Mouse (Mus musculus) midbrain, embryonic 10.5 days (tissue): ENCODE results near the gene Mtnr1a. TPM values are rescaled to one million over a fixed set of nuclear protein-coding genes. Genes with fewer than 3 reads are reported as not detected.
A peak's percentile ranks its signal among the peaks of the same experiment; 100 is the strongest.

Experiments
- DNase-seq: peaks from one replicate; pipeline ENCODE4 v3.0.0-alpha.2; 2017; ENCODE audit warnings: low spot score
- H3K27ac ChIP-seq: fragments of 300-500 bp; sonication (generic); replicated peaks from 2 replicates; pipeline ENCODE4 v1.5.1; 2016; ENCODE audit warnings: mild to moderate bottlenecking
- H3K27me3 ChIP-seq: fragments of 300-500 bp; sonication (generic); 2 replicates; pipeline ENCODE4 v1.6.1; 2016; ENCODE audit warnings: low read depth, mild to moderate bottlenecking; ENCODE audit not compliant: poor library complexity, severe bottlenecking
- H3K36me3 ChIP-seq: fragments of 300-500 bp; sonication (generic); 2 replicates; pipeline ENCODE4 v1.6.1; 2016; ENCODE audit warnings: mild to moderate bottlenecking, moderate library complexity
- H3K4me1 ChIP-seq: fragments of 300-500 bp; sonication (generic); 2 replicates; pipeline ENCODE4 v1.6.1; 2016
- H3K4me3 ChIP-seq: fragments of 300-500 bp; sonication (generic); 2 replicates; pipeline ENCODE4 v1.5.1; 2016; ENCODE audit warnings: mild to moderate bottlenecking, moderate library complexity
- H3K9me3 ChIP-seq: fragments of 300-500 bp; sonication (generic); replicated peaks from 2 replicates; pipeline ENCODE4 v1.6.1; 2016; ENCODE audit warnings: mild to moderate bottlenecking
- WGBS: fragments of 180-500 bp; shearing (Covaris S2); methylation state at CpG from one replicate; pipeline ENCODE4 v1.1.7; 2016; 5-methylcytosine and 5-hydroxymethylcytosine counted together
- polyA plus RNA-seq: library from polyadenylated mRNA; unstranded; fragments of >200 nt; fragmentation: Nextera tagmentation; extraction: Ambion mirVana; gene quantifications from 2 replicates; pipeline ENCODE4 v1.2.1, GENCODE M21; 2016

The Mtnr1a gene
- 0.36 and 0.43 TPM in 2 replicates for polyA plus RNA-seq

DNA sequence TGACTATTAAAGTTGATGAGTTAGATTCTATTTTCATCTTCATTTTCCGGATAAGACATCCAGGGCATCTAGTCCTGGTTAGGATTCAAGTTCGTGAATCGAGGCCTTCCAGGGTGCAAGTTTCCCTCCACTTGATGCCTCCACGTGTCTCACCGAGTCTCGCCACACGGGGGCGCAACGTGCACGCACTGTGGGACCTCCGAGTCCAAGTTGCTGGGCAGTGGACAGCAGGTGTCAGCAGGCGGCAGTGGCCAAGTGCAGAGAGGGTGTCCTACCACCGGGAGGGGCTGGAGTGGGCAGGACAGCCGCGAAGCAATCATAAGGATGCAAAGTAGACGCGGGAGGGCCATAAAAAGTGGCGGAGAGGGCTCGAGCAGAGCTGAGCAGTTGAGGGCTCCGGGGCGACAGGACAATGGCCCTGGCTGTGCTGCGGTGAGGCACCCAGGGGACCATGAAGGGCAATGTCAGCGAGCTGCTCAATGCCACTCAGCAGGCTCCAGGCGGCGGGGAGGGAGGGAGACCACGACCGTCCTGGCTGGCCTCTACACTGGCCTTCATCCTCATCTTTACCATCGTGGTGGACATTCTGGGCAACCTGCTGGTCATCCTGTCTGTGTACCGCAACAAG lies at the start of gene Mtnr1a:
Gene Mtnr1a (plus strand): TSS at position 379 of the 628 bp plus-strand sequence.
- peak within 1 kb of the TSS; percentile 69 for H3K27ac ChIP-seq
- 8% methylated on average over 29 of the region's 29 CpGs for WGBS
- DNase-seq = peak; percentile 93

DNA sequence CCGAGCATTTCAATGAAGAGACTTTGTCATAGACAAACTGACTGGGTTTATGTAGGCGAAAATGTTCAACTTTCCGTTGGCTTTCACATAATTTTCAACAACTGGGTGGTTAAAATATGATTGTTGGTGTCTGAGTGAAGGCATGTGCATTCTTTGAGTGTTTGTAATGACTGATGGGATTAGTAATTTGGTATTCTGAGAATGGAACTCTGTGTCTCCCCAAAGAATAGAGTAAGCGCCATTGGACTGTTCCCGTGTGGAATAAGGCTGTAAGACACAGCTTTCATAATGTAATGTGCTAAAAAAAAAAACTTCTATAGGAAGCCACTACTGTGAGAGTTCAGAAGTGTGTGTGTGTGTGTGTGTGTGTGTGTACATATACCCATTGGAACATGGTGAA lies 49.7 kb upstream of the Mtnr1a start:
- no peak for DNase-seq
- peaks cover 15% of the 10 kb centered on the region; the same call in 1 of the 2 replicates for H3K9me3 ChIP-seq
- peaks cover 99% of the 10 kb centered on the region for H3K36me3 ChIP-seq

More for the DNA sequence above, at the start of gene Mtnr1a:
- H3K4me1 ChIP-seq = peaks cover 20% of the 10 kb centered on the region
- no peaks in the 10 kb centered on the region for H3K9me3 ChIP-seq
- peak within 1 kb of the TSS; percentile 55 for H3K4me3 ChIP-seq
- H3K36me3 ChIP-seq = no peaks in the 10 kb centered on the region
- H3K27me3 ChIP-seq = peaks cover 6% of the 10 kb centered on the region

DNA sequence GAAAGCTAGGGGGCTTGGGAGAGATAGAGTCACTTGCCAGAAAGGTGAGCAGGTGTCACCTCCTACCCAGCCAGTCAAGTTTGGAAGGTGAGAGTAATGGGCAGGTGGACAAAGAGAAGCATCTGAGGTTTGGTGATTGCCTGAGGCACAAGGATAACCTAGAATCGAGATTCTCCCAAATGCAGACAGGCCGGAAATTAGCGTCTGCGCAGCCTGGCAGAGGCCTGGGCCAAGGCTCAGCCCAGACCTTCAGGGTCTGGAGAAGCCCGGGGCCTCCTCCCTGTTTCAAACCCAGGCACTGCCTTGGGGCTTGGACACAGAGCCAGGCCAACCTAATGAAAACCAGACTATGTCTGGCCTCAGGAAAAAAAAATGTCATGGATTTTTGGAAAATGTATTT lies 47.8 kb upstream of the Mtnr1a start:
- Histone ChIP-seq H3K27ac (no peak overlapping the region), H3K9me3 (peaks cover 25% of the 10 kb centered on the region; the same call in 1 of the 2 replicates), H3K36me3 (peaks cover 99% of the 10 kb centered on the region), H3K27me3 (no peaks in the 10 kb centered on the region), H3K4me3 (no peak overlapping the region), H3K4me1 (no peaks in the 10 kb centered on the region)
- no peak for DNase-seq
- 92% methylated on average over 5 of the region's 5 CpGs for WGBS

More for the DNA sequence above, 49.7 kb upstream of the Mtnr1a start:
- 84% methylated on average over 5 of the region's 5 CpGs for WGBS
- no peaks in the 10 kb centered on the region for H3K27me3 ChIP-seq
- no peak overlapping the region for H3K27ac ChIP-seq
- no peaks in the 10 kb centered on the region for H3K4me1 ChIP-seq
- no peak overlapping the region for H3K4me3 ChIP-seq

DNA sequence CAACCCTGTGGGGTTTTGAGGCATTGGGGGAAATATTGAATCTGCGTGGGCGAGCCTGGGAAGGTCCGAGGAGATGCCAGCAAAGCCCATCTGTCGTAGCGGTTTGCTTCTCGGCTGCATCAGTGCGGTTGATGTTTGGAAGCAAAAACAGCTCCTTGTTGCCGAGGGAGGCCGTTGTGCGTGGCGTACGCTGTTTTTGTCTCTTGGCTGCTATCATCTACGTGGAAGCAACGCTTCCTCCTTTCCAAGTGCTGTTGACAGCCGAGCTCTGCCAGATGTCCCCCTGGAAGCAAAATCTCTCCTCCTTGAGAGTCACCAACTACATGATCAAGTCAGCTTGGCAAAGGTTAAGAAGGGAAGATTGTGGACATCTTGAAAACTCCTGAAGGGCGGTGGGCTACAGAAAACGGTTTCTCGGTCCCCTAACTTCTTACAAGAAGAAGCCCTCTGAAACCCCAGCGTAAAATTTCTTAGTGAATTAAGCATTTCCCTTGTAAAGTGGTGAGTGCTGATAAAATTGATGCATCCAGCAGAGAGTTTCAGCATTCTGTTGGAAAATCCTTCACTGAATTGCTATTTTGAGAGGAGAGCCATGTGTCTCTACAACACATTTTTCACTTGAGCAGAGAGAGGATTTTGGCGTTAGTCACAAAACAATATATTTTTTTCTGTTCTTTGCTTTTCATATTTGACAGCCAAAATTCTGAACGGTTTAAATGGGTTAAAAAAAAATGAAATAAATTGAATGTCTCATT lies 46.8 kb upstream of the Mtnr1a start:
- DNase-seq = no peak

DNA sequence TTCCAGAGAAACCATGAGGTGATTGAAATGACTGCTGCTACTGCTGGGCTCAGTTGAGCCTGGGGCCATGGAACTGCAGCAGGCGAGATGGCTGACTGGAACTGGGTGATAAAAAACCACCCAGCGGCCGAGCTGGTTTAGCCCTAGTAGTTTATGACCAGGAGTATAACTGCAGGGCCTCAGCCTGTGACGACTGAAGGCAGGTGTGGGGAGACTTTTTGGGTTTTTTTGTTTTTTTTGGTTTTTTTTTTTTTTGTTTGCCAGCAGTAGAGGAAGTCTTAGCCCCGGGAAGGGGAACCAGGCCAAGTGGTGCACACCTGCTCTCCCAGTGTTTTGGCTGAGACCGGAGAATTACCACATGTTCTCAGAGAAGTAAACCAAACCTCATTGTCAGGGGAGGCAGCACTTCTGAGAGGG lies 40.8 kb upstream of the Mtnr1a start:
- no peak for DNase-seq
- Histone ChIP-seq H3K4me1 (no peaks in the 10 kb centered on the region), H3K4me3 (no peak overlapping the region), H3K27ac (no peak overlapping the region), H3K36me3 (peaks cover 98% of the 10 kb centered on the region), H3K9me3 (peaks cover 22% of the 10 kb centered on the region; the same call in 1 of the 2 replicates), H3K27me3 (no peaks in the 10 kb centered on the region)
- 90% methylated on average over 6 of the region's 6 CpGs for WGBS

More for the DNA sequence above, 46.8 kb upstream of the Mtnr1a start:
- 95% methylated on average over 21 of the region's 21 CpGs for WGBS
- Histone ChIP-seq H3K27me3 (no peaks in the 10 kb centered on the region), H3K27ac (no peak overlapping the region), H3K36me3 (peaks cover 99% of the 10 kb centered on the region), H3K9me3 (peaks cover 25% of the 10 kb centered on the region; the same call in 1 of the 2 replicates), H3K4me1 (no peaks in the 10 kb centered on the region), H3K4me3 (no peak overlapping the region)

DNA sequence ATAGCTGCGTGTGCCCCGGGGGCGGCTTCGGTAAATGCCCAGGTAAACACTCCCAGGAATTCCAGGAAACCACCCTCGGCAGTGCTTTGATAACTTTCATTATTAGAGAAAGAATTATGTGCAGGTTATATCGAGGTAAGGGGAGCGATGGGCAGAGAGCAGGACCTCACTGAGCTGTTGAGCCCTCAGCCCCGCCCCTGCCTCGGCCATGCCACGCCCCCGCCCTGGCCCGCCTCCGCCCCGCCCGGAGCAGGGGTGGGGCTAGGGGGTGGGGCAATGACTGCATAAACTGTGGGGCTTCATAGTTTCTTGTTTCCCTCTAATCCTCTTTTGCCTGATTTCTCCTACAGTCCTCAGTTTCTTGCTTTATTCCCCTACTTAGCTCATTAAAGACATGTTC lies 30.6 kb upstream of the Mtnr1a start:
- Histone ChIP-seq H3K27me3 (no peaks in the 10 kb centered on the region), H3K4me3 (no peak overlapping the region), H3K27ac (no peak overlapping the region), H3K4me1 (no peaks in the 10 kb centered on the region), H3K9me3 (no peaks in the 10 kb centered on the region), H3K36me3 (peaks cover 100% of the 10 kb centered on the region)
- DNase-seq = no peak
- 80% methylated on average over 15 of the region's 15 CpGs for WGBS

DNA sequence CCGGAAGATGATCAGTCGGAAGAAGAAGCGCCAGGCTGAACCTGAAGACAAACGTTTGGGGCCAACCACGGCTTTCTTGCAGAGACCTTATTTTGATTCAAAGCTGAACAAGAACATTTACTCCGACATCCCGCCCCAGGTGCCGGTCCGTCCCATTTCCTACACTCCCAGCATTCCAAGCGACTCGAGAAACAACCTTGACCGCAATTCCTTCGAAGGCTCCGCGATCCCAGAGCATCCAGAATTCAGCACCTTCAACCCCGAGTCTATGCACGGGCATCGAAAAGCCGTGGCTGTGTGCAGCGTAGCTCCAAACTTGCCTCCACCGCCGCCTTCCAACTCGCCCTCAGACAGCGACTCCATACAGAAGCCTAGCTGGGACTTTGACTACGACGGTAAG lies 24.8 kb upstream of the Mtnr1a start:
- H3K9me3 ChIP-seq = no peaks in the 10 kb centered on the region
- no peak for DNase-seq
- peaks cover 98% of the 10 kb centered on the region for H3K36me3 ChIP-seq
- no peaks in the 10 kb centered on the region for H3K4me1 ChIP-seq
- WGBS = 97% methylated on average over 26 of the region's 26 CpGs
- H3K27ac ChIP-seq = no peak overlapping the region
- no peaks in the 10 kb centered on the region for H3K27me3 ChIP-seq
- no peak overlapping the region for H3K4me3 ChIP-seq

DNA sequence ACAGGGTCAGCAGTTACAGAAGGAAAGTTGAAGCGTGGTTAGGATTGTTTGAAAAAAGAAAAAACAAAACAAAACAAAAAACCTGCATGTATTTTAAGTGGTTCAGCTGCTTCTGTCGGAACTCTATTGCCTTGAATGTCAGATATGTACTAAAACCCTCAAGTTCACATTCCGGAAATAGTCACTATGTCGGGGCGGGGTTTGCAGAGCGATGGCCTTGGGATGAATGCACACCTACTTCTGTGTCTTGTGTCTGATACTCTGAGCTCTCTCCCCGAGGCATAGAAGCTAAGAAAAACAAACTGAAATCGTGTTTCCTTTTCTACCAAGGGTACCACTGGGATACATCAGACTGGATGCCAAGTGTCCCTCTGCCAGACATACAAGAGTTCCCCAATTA lies 18.5 kb upstream of the Mtnr1a start:
- H3K27ac ChIP-seq = no peak overlapping the region
- no peaks in the 10 kb centered on the region for H3K27me3 ChIP-seq
- WGBS = 92% methylated on average over 8 of the region's 8 CpGs
- no peak for DNase-seq
- H3K4me3 ChIP-seq = no peak overlapping the region
- H3K9me3 ChIP-seq = peaks cover 10% of the 10 kb centered on the region; the same call in 1 of the 2 replicates
- H3K4me1 ChIP-seq = no peaks in the 10 kb centered on the region
- peaks cover 97% of the 10 kb centered on the region for H3K36me3 ChIP-seq

DNA sequence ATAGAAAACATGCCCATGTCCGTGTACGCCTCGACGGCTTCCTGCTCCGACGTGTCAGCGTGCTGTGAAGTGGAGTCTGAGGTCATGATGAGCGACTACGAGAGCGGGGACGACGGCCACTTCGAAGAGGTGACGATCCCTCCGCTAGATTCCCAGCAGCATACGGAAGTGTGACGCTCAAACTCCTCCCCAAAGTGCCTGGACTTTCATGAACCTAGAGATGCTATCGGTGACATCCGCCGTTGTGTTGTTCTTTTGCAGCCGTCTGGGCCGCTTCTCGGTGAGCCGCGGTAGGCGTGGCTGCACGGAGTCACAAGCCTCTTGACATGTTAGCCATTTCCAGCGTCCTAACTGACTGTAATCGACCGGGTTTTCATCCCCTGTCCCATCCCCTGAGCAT lies 17.7 kb upstream of the Mtnr1a start:
- Histone ChIP-seq H3K27ac (no peak overlapping the region), H3K4me3 (no peak overlapping the region), H3K27me3 (no peaks in the 10 kb centered on the region), H3K9me3 (peaks cover 14% of the 10 kb centered on the region; the same call in 1 of the 2 replicates), H3K36me3 (peaks cover 96% of the 10 kb centered on the region), H3K4me1 (no peaks in the 10 kb centered on the region)
- no peak for DNase-seq
- WGBS = 97% methylated on average over 30 of the region's 30 CpGs

DNA sequence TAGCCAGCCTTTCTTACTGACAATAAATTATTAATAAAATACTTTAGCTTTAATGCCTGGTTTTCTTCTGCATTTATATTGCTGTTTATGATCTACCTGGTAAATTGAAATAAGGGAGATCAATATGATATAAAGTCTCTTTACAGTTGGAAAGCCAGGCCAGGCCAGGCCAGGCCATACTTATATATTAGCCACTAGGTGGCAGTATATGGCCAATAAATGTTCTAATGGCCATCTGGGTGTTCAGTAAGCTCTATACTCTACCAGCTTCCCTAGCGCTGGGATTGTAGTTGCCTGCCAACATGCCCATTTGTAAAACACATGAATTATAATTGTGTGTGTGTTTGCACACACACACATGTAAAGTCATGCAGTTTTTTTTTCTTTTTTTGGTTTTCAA lies 16.7 kb upstream of the Mtnr1a start:
- no peaks in the 10 kb centered on the region for H3K27me3 ChIP-seq
- no peak for DNase-seq
- 83% methylated on average over 1 of the region's 1 CpGs for WGBS
- H3K4me1 ChIP-seq = no peaks in the 10 kb centered on the region
- H3K27ac ChIP-seq = no peak overlapping the region
- H3K4me3 ChIP-seq = no peak overlapping the region
- H3K36me3 ChIP-seq = peaks cover 87% of the 10 kb centered on the region
- peaks cover 14% of the 10 kb centered on the region; the same call in 1 of the 2 replicates for H3K9me3 ChIP-seq

DNA sequence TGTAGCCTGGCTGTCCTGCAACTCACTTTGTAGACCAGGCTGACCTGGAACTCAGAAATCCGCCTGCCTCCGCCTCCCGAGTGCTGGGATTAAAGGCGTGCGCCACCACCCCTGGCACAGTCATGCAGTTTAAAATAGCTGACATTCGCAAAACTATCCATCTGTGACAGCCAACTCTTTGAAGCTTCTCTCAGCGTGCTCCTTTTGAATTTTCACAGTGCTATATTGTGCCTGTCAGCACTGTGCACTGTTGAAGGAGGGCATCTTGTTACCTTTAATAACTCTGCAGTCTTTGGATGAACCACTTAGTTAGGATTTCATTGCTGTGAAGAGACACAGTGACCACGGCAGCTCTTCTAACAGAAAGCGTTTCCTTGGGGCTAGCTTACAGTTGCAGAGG lies 16.3 kb upstream of the Mtnr1a start:
- WGBS = 96% methylated on average over 9 of the region's 9 CpGs
- H3K36me3 ChIP-seq = peaks cover 83% of the 10 kb centered on the region

DNA sequence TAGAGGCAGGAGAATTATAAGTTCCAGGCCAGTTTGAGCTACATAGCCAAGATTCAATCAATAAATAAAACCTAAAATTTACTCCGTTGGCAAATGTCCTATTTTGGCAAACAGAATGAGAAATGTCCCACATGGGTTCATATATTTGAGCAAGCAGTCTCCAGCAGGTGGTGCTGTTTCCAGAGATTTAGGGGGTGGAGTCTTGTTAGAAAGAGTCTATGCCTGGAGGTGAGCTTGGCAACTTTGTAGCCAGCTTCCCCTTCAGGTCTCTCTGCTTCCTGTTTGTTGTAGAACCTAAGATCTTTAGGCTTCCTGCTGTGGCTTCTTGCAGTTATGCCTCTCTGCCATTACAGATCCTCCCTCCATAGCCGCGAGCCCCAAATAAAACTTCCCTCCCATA lies 13.4 kb upstream of the Mtnr1a start:
- WGBS = 96% methylated on average over 3 of the region's 3 CpGs
- Histone ChIP-seq H3K4me1 (no peaks in the 10 kb centered on the region), H3K27ac (no peak overlapping the region), H3K27me3 (no peaks in the 10 kb centered on the region), H3K9me3 (peaks cover 14% of the 10 kb centered on the region; the same call in 1 of the 2 replicates), H3K36me3 (peaks cover 61% of the 10 kb centered on the region), H3K4me3 (no peak overlapping the region)
- DNase-seq = no peak

More for the DNA sequence above, 16.3 kb upstream of the Mtnr1a start:
- Histone ChIP-seq H3K9me3 (peaks cover 14% of the 10 kb centered on the region; the same call in 1 of the 2 replicates), H3K27me3 (no peaks in the 10 kb centered on the region), H3K4me1 (no peaks in the 10 kb centered on the region), H3K27ac (no peak overlapping the region), H3K4me3 (no peak overlapping the region)
- DNase-seq = no peak

DNA sequence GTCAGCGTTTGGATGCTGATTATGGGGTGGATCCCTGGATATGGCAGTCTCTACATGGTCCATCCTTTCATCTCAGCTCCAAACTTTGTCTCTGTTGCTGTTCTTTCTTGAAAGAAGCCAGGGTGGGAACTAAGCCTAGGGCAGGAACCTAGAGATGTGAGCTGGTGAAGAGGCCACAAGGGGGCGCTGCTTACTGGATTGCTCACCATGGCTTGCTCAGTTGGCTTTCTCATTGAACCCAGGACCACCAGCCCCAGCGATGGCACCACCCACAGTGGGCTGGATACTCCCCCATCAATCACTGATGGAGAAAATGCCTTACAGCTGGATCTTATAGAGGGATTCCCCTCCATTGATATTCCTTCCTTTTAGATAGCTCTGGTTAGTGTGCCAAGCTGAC lies 12.1 kb upstream of the Mtnr1a start:
- Histone ChIP-seq H3K27me3 (no peaks in the 10 kb centered on the region), H3K27ac (no peak overlapping the region), H3K9me3 (peaks cover 7% of the 10 kb centered on the region; the same call in 1 of the 2 replicates), H3K4me3 (no peak overlapping the region), H3K36me3 (peaks cover 48% of the 10 kb centered on the region), H3K4me1 (no peaks in the 10 kb centered on the region)
- peak; percentile 34 for DNase-seq
- WGBS = 22% methylated on average over 3 of the region's 3 CpGs
